Mouse (Mus musculus) intestine, embryonic 14.5 days (tissue): ENCODE results near the gene Gnl2. TPM values are rescaled to one million over a fixed set of nuclear protein-coding genes. Genes with fewer than 3 reads are reported as not detected.
A peak's percentile ranks its signal among the peaks of the same experiment; 100 is the strongest.

Experiments used
- ATAC-seq: fragments of 200-750 bp; cut with Nextera tagmentation; replicated peaks from 2 replicates; pipeline ENCODE4 v1.8.0; 2017; ENCODE audit warnings: low read depth, moderate number of reproducible peaks, moderate TSS enrichment, moderate library complexity; ENCODE audit not compliant: low FRiP score, low TSS enrichment
- DNase-seq: peaks from one replicate; pipeline ENCODE4 v3.0.0-alpha.2; 2018; ENCODE audit warnings: low spot score
- H3K27ac ChIP-seq: fragments of 300-500 bp; sonication (generic); 2 replicates; pipeline ENCODE4 v1.5.1; 2014; ENCODE audit warnings: low read depth, mild to moderate bottlenecking, control low read depth
- H3K27me3 ChIP-seq: fragments of 300-500 bp; sonication (generic); replicated peaks from 2 replicates; pipeline ENCODE4 v1.6.1; 2014; ENCODE audit warnings: low read length, control low read depth; ENCODE audit not compliant: control insufficient read depth, insufficient read depth
- H3K36me3 ChIP-seq: fragments of 300-500 bp; sonication (generic); 2 replicates; pipeline ENCODE4 v1.6.1; 2014; ENCODE audit warnings: low read length, control low read depth; ENCODE audit not compliant: control insufficient read depth, insufficient read depth
- H3K4me1 ChIP-seq: fragments of 300-500 bp; sonication (generic); replicated peaks from 2 replicates; pipeline ENCODE4 v1.6.1; 2014; ENCODE audit warnings: low read length, control low read depth, mixed read lengths; ENCODE audit not compliant: control insufficient read depth, insufficient read depth
- H3K4me2 ChIP-seq: fragments of 300-500 bp; sonication (generic); 2 replicates; pipeline ENCODE4 v1.6.1; 2014; ENCODE audit warnings: low read length
- H3K4me3 ChIP-seq: fragments of 300-500 bp; sonication (generic); 2 replicates; pipeline ENCODE4 v1.5.1; 2014; ENCODE audit warnings: low read depth, low read length, control low read depth, mixed read lengths
- H3K9ac ChIP-seq: fragments of 300-500 bp; sonication (generic); 2 replicates; pipeline ENCODE4 v1.6.1; 2014; ENCODE audit warnings: mild to moderate bottlenecking, low read length
- H3K9me3 ChIP-seq: fragments of 300-500 bp; sonication (generic); 2 replicates; pipeline ENCODE4 v1.6.1; 2016; ENCODE audit warnings: low read length, control low read depth; ENCODE audit not compliant: control insufficient read depth
- WGBS: fragments of 180-500 bp; shearing (Covaris S2); extraction: QIAGEN DNeasy Blood & Tissue Kit; methylation state at CpG from one replicate; pipeline ENCODE4 v1.1.7; 2014; 5-methylcytosine and 5-hydroxymethylcytosine counted together
- polyA plus RNA-seq: library from polyadenylated mRNA; unstranded; fragments of >200 nt; fragmentation: Nextera tagmentation; extraction: Ambion mirVana; gene quantifications from 2 replicates; pipeline ENCODE4 v1.2.1, GENCODE M21; 2014

Gene Gnl2
- polyA plus RNA-seq, 1 experiment from 2014 or later, result 76.2 TPM

DNA sequence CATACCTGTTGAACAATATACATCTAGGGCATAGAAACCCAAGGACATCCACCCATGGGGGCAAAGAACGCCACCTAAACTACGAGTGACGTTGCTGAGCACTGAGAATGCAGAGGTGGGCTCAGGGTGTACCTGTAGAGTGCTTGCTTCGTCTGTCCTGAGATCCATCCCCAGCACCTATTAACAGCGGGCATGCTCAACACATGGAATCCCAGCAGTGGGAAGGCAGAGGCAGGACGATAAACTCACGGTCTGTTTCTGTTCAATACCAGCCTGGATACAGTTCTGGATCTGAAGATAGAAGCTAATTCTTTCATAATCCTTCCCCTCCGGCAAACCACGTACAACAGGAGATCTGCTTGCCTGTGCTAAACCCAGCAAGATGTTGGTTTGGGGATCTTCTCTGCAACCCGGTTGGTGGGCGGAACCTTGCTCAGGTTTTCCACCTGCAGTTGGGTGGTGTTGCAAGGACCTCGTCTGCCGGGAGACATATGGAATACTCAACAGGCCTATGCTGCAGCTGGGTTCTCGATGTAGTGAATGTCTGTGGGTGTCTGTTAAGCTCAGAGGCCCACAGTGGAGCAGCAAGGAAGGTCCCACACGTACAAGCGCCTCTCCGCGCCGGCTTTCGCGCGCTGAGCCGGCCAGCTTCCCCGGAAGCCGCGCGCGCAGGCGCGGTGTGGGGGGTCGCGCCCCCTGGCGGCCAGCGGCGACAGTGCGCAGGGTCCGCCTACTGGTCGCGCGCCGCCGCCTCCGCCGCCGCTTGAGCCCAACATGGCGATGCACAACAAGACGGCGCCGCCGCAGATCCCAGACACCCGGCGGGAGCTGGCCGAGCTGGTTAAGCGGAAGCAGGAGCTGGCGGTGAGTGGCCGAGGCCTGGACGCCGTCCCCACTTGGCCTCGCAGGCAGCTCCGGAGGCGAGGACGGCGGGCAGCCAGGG is 68.3 kb downstream of the Gnl2 start, which contains the start of gene Meaf6:
Gene Meaf6 (plus strand): TSS at position 732 of the 943 bp plus-strand sequence.
- 2% methylated on average over 50 of the region's 63 CpGs for WGBS
- H3K27me3 ChIP-seq, result no peaks in the 10 kb centered on the region

DNA sequence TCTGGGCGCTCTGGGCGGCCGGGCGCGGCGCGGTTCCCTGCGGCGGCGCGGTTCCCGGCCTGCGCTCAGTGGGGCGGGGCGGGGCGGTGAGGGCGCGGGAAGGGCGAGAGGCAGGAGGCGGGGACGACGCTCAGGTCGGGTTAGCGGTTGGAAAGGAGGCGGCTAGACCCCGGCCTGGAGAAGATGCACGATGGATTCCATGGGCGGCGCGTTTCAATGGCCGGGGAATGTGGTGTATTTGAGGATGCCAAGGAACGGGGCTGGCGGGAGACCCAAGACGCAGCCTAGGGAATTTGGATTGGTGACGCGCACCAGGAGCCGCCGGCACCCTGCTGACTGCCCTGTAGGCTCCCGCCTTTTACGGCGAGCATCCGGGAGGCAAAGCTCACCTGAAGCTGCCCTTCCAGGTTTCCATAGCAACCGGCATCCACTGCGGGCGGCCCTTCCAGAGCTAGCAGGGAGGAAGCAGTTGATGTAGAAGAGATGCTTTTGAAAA is 69.0 kb downstream of the Gnl2 start:
- no peak for DNase-seq
- 0% methylated on average over 45 of the region's 45 CpGs for WGBS

More for the DNA sequence above, 68.3 kb downstream of the Gnl2 start, which contains the start of gene Meaf6:
- DNase-seq (peak; percentile 97), ATAC-seq (peak; percentile 92)
- H3K4me2 ChIP-seq, result peak within 1 kb of the TSS; percentile 84
- H3K27ac ChIP-seq, result peak within 1 kb of the TSS; percentile 93
- peaks cover 32% of the 10 kb centered on the region for H3K36me3 ChIP-seq
- peak within 1 kb of the TSS; percentile 68 for H3K4me3 ChIP-seq
- no peaks in the 10 kb centered on the region for H3K9me3 ChIP-seq
- H3K9ac ChIP-seq, result peak within 1 kb of the TSS; percentile 74
- peaks cover 11% of the 10 kb centered on the region for H3K4me1 ChIP-seq

DNA sequence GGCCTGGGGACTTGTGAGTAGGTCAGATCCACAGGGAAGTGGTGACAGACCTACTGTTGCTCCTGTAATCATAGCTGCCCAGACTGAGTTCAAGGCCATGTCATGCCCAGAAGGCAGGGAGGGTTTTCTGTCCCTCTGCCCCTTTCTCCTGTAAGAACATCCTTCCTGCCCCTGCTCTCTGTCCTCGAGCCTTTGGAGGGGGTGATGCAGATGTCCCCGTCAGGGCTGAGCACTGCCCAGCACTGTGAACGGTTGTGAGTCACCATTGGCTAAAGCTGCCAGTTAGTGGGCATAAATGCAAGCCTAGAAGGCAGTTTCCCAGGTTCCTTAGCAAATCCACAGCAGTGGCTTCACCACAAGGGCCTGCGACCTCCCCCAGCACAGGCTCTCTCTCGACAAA is 76.6 kb downstream of the Gnl2 start:
- H3K36me3 ChIP-seq, result peaks cover 41% of the 10 kb centered on the region
- H3K27ac ChIP-seq, result no peak overlapping the region
- no peaks in the 10 kb centered on the region for H3K9me3 ChIP-seq
- 88% methylated on average over 5 of the region's 5 CpGs for WGBS
- no peak for DNase-seq
- H3K9ac ChIP-seq, result no peak overlapping the region
- no peak overlapping the region for H3K4me3 ChIP-seq
- no peak for ATAC-seq
- H3K4me2 ChIP-seq, result no peak overlapping the region
- H3K27me3 ChIP-seq, result no peaks in the 10 kb centered on the region
- no peaks in the 10 kb centered on the region for H3K4me1 ChIP-seq

More for the DNA sequence above, 69.0 kb downstream of the Gnl2 start:
- H3K9me3 ChIP-seq, result no peaks in the 10 kb centered on the region
- H3K4me2 ChIP-seq, result peak overlapping the region; percentile 84
- peak overlapping the region; percentile 68 for H3K4me3 ChIP-seq
- peaks cover 39% of the 10 kb centered on the region for H3K36me3 ChIP-seq
- peak overlapping the region; percentile 74 for H3K9ac ChIP-seq
- peak overlapping the region; percentile 93 for H3K27ac ChIP-seq
- peaks cover 11% of the 10 kb centered on the region for H3K4me1 ChIP-seq
- ATAC-seq, result peak; percentile 95
- H3K27me3 ChIP-seq, result no peaks in the 10 kb centered on the region

DNA sequence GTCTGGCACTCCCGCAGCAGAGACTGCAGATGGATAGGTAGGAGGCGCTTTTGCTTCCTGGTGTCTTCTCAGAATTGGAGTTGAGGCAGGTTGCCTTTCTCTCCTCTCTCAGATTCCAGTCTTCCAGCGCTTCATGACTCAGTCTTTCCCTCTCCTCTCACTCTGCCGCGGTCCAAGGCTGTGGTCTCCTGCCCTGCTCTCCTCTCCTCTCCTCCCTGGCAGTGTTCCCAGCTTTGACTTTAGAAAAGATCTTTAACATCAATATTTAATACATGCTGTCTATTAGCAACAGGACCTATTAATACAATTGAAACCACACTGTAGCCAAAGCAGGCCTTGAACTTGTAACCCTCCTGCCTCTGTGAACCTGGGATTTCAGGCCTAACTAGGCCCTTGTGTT is 79.7 kb downstream of the Gnl2 start:
- Histone ChIP-seq H3K9ac (no peak overlapping the region), H3K36me3 (peaks cover 19% of the 10 kb centered on the region), H3K27ac (no peak overlapping the region), H3K4me2 (no peak overlapping the region), H3K4me1 (no peaks in the 10 kb centered on the region), H3K9me3 (no peaks in the 10 kb centered on the region), H3K27me3 (no peaks in the 10 kb centered on the region), H3K4me3 (no peak overlapping the region)
- WGBS, result 85% methylated on average over 5 of the region's 5 CpGs
- ATAC-seq, result no peak
- no peak for DNase-seq

DNA sequence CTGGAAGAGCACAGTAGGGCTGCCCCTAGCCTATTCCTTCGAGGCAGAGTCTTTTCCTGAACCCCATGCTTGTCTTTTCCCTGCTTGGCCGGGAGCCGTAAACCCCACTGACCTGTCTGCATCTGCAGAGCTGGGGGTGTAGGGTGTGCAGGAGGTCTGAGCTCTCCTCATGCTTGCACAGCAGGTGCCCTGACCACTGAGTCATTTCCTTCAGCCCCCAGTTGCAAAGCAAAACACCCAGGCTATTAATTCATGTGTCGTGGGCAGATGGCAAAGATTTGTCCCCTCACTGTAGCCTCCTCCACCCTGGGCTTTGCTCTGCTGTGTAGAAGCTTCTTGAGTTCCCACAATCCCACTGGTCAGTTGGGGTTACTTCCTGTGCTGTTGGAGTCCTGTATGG is 81.0 kb downstream of the Gnl2 start:
- no peaks in the 10 kb centered on the region for H3K4me1 ChIP-seq
- H3K9me3 ChIP-seq, result no peaks in the 10 kb centered on the region
- H3K4me3 ChIP-seq, result no peak overlapping the region
- WGBS, result 83% methylated on average over 4 of the region's 4 CpGs
- DNase-seq, result no peak
- no peak for ATAC-seq
- H3K9ac ChIP-seq, result no peak overlapping the region
- no peak overlapping the region for H3K27ac ChIP-seq
- peaks cover 11% of the 10 kb centered on the region for H3K36me3 ChIP-seq
- H3K27me3 ChIP-seq, result no peaks in the 10 kb centered on the region
- H3K4me2 ChIP-seq, result no peak overlapping the region

DNA sequence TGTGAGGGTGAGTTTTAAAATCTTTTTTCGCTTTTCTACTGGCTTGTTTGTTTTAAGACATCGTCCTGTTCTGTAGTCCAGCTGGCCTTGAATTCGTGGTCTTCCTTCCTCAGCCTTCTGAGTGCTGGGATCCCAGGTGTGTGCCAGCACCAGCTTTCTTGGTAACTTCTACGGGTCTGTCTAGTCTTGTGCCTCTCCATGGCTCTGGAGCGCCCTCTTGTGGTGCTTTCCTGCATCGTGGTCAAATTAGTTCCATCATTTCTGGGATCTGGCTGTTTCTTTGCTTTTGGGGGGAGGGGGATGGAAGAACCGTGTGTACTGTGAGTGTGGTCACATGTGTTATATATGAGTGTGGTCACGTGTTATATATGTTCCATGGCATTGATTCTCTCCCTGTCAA is 83.1 kb downstream of the Gnl2 start:
- 7% methylated on average over 8 of the region's 8 CpGs for WGBS
- Histone ChIP-seq H3K4me1 (no peaks in the 10 kb centered on the region), H3K4me3 (no peak overlapping the region), H3K36me3 (peaks cover 25% of the 10 kb centered on the region), H3K27me3 (no peaks in the 10 kb centered on the region), H3K9ac (no peak overlapping the region), H3K4me2 (no peak overlapping the region), H3K9me3 (no peaks in the 10 kb centered on the region), H3K27ac (no peak overlapping the region)
- DNase-seq, result peak; percentile 97
- peak; percentile 75 for ATAC-seq

DNA sequence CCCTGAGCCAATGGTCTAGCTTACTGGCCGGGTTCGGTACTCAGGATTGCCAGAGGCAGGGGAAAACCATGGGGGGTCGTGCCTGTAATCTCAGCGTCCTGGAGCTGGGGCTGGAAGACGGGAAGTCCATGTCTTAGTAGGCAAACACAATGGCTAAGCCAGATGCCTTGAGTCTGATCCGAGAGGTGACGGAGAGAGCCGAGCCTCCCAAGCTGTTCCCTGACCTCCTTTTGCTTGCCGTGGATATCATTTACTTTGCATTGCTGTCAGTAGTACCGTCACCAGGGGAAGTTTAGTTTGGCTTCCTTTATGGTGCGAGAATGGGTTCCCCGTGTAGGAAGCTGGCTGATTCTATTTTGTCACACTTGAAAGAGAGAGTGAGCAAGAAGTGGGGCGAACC is 84.9 kb downstream of the Gnl2 start:
- no peak overlapping the region for H3K27ac ChIP-seq
- ATAC-seq (no peak), DNase-seq (no peak)
- H3K9ac ChIP-seq, result no peak overlapping the region
- no peak overlapping the region for H3K4me2 ChIP-seq
- no peaks in the 10 kb centered on the region for H3K27me3 ChIP-seq
- no peaks in the 10 kb centered on the region for H3K4me1 ChIP-seq
- WGBS, result 86% methylated on average over 13 of the region's 13 CpGs
- H3K9me3 ChIP-seq, result no peaks in the 10 kb centered on the region
- no peak overlapping the region for H3K4me3 ChIP-seq
- peaks cover 40% of the 10 kb centered on the region for H3K36me3 ChIP-seq
